Mouse (Mus musculus) embryo, embryonic 10 days (tissue): Measurements from ENCODE around the gene Gm9972.

ENCODE experiments used
- DNase-seq: peaks from one replicate; pipeline ENCODE4 v3.0.0-alpha.2; 2015; ENCODE audit warnings: low spot score

Gm9972 gene

DNA sequence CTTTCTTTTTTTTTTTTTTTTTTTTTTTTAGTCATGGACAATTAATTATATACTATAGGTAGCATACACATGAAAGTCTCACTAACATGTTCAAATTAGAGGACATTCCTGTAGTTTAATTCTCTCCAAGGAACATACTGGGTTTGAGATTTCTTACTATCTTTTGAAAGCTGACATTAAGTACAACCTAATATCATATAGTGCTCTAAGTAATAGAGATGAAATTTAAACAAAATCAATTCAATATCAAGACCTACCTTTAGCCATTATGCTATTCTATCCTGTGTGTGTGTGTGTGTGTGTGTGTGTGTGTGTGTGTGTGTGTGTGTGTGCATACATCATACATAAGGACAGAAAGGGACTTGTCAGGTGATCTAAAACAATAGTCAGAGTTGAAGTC is at the start of gene Gm9972:
Gm9972 (plus strand) TSS at position 301 of the 400 bp plus-strand sequence.
- DNase-seq = no peak

DNA sequence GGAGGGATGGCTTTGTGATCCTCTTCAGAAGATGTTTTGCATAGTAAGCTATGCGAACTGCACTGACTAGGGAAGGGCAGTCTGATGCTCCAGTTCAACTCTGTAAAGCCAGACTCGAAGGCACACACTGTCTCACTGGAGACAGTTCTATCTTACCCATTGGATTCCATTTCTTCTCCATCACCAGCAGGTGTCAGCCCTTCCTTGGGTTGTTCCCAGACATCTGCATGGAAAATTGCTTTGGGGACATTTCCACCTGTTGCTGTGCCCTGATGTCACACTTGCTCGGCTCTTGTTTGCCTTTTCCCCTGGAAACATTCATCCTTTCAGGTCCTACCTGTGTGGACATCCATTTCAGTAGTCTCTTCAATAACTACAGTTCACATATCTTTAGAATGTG is 36.4 kb upstream of the Gm9972 start:
- peak; percentile 41 for DNase-seq

DNA sequence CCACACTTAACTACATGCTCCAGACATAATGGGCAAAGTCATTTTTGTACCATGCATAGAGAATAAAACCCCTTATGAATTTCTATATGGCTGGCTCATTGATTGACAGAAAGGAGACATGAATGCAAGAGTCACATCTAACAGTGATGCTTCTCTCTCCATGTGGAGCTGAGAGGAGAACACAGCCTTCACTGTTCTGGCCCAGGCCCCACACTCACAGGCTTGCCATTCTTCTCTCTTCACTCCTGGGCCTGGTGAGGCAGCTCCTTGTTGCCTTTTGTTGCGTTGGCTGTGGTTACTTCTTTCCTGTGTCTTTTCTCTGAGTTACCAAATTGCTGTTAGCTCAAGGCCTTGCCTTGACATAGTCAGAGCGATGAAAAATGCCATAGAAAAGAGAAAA is 23.6 kb upstream of the Gm9972 start:
- DNase-seq = no peak

DNA sequence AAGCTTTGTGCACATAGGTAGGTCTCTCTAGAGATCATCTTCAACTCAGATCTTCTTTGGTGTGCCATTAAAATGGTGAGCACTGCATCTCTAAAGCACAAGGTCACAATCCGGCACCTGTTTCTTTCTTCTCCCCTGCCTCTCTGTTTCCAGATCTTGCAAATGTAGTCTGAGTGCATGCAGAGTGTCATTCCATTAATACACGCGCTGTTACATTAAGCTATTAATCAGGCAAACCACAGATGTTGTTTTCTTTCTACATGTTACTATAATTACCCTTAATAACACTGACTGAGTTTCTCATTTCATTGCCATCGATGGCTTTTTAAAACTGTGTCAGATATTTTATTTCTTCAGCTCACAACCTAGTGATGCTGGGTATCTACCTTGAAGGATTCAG is 22.6 kb upstream of the Gm9972 start:
- no peak for DNase-seq

DNA sequence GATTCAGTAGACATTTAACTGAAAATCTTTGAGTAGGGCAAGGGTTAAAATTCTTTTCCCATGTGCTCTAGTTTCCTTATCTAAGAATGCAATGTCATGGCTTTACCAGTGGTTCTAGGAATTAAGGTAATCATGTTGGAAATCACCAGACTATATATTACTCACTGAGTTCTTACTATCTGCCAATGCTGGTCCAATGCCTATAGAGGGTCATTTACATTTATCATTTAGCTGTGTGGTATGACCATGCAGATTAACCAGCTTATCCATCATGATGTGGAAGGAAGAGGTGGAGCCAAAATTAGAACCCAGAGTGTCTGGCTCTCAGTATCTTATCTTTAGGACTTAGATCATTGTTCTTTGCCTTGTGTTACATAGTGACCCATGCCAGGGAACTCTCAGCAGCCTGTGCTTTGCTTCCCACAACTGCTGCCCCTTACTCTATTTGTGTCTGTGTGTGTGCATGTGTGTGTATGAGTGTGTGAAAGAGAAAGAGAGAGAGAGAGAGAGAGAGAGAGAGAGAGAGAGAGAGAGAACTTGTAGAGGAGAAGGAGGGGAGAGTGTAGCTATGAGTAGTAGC is 12.3 kb upstream of the Gm9972 start:
- no peak for DNase-seq

DNA sequence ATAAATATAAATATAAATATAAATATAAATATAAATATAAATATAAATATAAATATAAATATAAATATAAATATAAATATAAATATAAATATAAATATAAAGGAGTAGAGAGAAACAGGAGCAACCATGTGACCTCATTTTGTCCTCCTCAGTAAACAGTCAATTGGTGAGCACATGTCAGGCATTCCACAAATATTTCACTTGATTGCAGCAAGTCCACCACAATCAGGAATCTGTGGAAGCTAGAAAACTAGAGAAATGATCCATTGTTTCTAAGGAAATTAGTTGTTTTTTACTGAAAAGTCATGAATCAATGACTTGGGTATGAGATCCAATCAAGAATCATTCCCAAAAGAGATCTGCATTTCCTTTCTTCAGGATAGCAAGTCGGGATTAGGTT is 5.7 kb upstream of the Gm9972 start:
- DNase-seq = no peak

DNA sequence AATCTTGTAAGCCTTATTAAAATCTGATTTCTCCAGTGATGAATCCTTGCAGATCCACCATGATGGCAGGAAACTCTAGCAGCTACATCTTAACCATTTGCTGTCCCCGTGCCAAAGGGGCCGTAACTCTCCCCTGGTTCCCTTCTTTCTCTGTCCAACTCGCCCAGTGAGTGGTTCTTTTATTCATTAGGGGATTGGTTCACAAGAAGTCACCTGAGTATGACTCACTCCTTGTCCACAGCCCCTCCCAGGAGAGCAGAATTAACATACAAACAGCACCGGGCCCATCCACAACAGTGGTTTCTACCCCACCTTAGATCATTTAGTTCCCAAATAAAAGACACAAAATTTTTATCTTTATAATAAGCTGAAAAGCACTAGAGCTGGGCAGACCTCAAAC is 3.4 kb upstream of the Gm9972 start:
- DNase-seq = no peak

DNA sequence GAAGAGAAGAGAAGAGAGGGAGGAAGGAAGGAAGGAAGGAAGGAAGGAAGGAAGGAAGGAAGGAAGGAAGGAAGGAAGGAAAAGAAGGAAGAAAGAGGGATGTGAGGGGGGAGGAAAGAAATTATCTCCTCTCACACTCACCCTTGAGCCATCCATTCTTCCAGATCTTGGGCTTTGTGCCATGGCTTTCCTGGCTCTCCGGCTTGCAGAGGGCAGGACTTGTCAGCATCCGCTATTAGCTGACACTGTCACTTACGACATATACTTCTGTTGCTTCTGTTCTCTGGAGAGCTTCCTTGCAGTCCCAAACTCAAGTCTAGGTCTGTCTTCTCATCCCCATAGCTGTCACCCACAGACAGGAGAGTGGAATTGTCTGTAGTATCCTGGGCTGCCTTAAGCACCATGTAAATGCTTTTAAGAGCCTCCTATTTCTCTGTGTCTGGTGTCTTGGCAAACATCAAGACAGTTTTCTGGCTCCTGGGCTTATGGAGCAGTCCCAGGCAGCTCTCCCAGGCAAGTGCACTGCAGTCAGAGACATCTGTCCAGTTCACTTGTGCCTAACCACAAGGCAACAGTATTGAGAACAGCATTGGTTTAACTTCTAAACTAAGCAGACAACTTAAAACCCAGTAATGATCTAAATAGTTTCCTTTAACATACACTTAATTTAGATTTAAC is 10.5 kb downstream of the Gm9972 start:
- DNase-seq = no peak

DNA sequence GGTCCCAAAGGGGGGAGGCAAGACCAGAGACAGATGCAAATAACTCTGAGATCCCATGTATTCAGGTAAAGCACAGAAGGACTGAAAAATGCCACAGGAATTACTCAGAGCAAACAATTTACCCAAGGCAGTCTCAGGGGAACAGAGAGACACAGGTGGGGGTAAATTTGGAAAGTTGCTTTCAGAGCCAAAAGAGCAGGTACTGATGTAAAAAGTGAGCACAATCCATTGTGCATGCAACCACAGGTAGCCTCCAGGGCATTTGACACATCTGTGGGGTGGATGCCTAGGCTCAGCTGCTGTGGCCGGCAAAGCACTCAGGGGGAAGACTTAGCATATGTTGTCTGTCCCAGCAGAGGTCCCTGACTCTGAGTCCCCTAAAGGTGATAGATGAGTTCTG is 13.8 kb downstream of the Gm9972 start:
- DNase-seq = no peak

DNA sequence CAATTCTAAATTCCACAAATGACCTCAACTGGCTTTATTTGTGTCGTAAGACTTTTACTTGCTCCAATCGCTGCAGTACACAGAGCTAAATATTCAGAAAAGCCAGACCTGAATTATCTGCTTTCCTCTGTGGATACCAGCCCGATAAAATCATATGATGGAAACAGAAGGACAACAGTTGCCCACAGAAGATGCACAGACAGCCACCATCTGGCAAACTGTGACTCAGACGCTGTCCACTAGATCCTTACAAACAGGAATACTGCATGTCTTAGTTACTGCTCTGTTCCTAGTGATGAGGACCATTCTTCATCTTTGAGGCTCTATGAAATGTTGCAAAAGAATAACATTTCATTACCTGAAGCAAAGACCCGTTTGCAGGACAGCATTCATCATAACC is 19.4 kb downstream of the Gm9972 start:
- no peak for DNase-seq

DNA sequence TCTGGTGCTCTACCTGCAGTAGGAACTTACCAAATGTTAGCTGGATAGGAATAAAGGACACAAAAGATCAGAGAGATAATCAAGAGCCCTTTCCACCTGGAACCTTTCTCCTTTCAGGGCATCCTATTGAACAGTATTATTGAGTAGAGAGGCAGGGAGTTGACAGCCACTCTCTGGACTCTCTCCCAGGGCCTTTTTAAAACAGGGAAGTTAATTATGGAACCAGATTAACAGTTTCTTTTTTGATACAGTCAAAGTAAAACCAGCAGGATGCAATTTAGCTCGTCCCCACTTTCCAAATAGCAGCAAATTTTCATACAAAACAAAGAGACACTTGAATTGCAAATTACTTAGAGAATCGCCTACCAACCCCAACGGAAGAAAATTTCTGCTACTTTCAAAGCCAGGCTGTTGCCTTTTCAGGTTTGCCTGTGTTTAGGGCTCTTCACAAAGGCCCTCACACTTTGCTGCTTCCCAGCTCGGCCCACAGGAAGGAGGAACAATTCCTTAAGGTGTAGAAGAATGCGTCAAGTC is 24.0 kb downstream of the Gm9972 start:
- no peak for DNase-seq

DNA sequence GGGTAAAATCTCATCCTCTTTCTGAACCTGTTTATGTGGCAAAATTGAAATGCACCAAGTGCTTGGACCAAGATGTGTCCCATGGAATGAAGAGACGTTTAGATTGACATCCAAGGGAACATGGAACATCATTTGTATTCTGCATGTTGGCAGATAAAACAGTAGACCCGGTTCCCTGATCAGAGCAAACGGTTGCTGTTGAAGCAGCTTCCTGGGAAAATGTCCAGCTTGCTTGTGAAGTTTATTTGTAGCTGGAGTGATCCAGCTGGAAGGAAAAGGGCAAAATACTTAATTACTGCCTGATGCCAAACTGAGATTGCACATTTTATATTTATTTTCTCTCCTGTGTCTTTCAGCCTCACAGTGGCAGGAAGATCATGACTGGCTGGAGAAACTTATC is 26.7 kb downstream of the Gm9972 start:
- DNase-seq = no peak

DNA sequence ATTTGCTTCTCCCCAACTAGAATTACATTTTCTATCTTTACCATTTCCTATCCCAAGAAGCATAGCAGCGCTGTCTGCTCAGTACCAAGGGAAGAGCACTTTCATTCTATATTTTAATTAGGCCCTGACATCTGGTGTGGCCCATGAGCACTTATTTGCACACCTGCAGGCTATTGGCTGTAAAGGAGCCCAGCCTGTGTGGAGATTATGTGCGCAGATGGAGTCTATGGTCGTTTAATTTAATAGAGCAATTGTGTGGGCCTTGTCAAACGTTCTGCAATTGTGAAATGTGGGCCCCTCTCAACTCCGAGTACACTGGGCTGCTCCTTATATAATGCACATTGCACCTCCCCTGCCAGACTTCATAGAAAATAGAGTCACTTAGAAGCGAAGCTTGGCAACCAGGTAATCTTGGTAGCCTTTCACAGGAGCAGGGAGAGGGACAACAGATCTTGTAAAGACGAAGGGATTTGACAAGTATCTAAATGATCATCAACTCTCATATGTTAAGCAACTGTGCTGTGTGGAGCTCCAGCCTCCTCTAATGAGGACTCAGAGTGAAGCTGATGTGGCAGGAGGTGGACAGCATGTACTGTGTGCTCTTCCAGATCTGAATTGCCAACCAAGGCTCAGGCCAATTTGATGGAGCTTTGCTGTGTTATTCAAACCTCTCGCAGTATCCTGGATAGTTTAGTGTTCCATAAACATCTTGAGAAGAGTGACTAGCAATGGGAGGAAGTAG is 50.9 kb downstream of the Gm9972 start:
- no peak for DNase-seq
